9 mouse cellular contexts compared by ENCODE assay signal in genomic region chr5:24869796-24870289, GRCm38 (mm10). TPM values are rescaled to one million over a fixed set of nuclear protein-coding genes. Genes with fewer than 3 reads are reported as not detected.
DNase-seq lines count a peak whose midpoint lies in the region; ATAC-seq and TF ChIP-seq lines count a peak whose summit lies in the region.
"Had no signal": no experiment of that assay in that cellular context is flagged by ENCODE, and none has a peak within 500 bp of the region (broad histone marks: within the 10 kb centered on the region; RNA-seq: fewer than 3 reads in every experiment).

No protein-coding gene starts in this region.

- ATAC-seq in liver, embryonic 12.5 days: peak; percentile 93
- peak; percentile 47; the same call in 1 of the 2 replicates for ATAC-seq in stomach, embryonic 15.5 days (ENCODE audit: insufficient read depth, low FRiP score, low read depth)
- no peak for ATAC-seq in kidney, embryonic 16.5 days (ENCODE audit: low FRiP score, low TSS enrichment)

- DNase-seq in cerebellum, postnatal 10 days: peak; percentile 30 to 36
- no peak for DNase-seq in cerebellum, adult 11-12 months
- DNase-seq in right cerebral cortex, postnatal 10 days (ENCODE audit: low spot score in 2 of 2): peak; percentile 47 to 56
- no peak for DNase-seq in right cerebral cortex, postnatal 36 days (ENCODE audit: low spot score in 2 of 2)
- DNase-seq in left cerebral cortex, adult 2 months (ENCODE audit: extremely low spot score in 1 of 2, low spot score in 2 of 2): no peak

- TF ChIP-seq CTCF in left cerebral cortex, adult 2 months (IDR thresholded peaks at IDR 0.05): no peak

- H3K9ac ChIP-seq in liver, embryonic 12.5 days: peak overlapping the region; percentile 51
- H3K9ac ChIP-seq in stomach, embryonic 15.5 days: no peak overlapping the region
- no peak overlapping the region for H3K9ac ChIP-seq in kidney, embryonic 16.5 days (replicated peaks; ENCODE audit: low read length)

- peak overlapping the region; percentile 60 for H3K4me2 ChIP-seq in liver, embryonic 12.5 days
- no peak overlapping the region for H3K4me2 ChIP-seq in stomach, embryonic 15.5 days
- no peak overlapping the region for H3K4me2 ChIP-seq in kidney, embryonic 16.5 days (replicated peaks; ENCODE audit: low read depth, low read length)

- no peaks in the 10 kb centered on the region for H3K9me3 ChIP-seq in liver, embryonic 12.5 days (replicated peaks)
- no peaks in the 10 kb centered on the region for H3K9me3 ChIP-seq in stomach, embryonic 15.5 days
- no peaks in the 10 kb centered on the region; the same call in 1 of the 2 replicates for H3K9me3 ChIP-seq in kidney, embryonic 16.5 days (ENCODE audit: low read length)

- H3K27ac ChIP-seq in liver, embryonic 12.5 days: peak overlapping the region; percentile 70
- H3K27ac ChIP-seq in stomach, embryonic 15.5 days: no peak overlapping the region
- H3K27ac ChIP-seq in left cerebral cortex, adult 2 months: no peak overlapping the region
- no peak overlapping the region for H3K27ac ChIP-seq in kidney, embryonic 16.5 days (ENCODE audit: low read length)

- H3K36me3 ChIP-seq in liver, embryonic 12.5 days: peaks cover 6% of the 10 kb centered on the region; the same call in 1 of the 2 replicates
- peaks cover under 1% of the 10 kb centered on the region; the same call in 1 of the 2 replicates for H3K36me3 ChIP-seq in stomach, embryonic 15.5 days
- H3K36me3 ChIP-seq in kidney, embryonic 16.5 days (ENCODE audit: insufficient read depth, low read length): peaks cover 19% of the 10 kb centered on the region; the same call in 1 of the 2 replicates

- H3K27me3 ChIP-seq in liver, embryonic 12.5 days (replicated peaks): no peaks in the 10 kb centered on the region
- no peaks in the 10 kb centered on the region for H3K27me3 ChIP-seq in stomach, embryonic 15.5 days (replicated peaks)
- no peaks in the 10 kb centered on the region for H3K27me3 ChIP-seq in kidney, embryonic 16.5 days (ENCODE audit: insufficient read depth, low read length)

- H3K4me3 ChIP-seq in liver, embryonic 12.5 days: peak overlapping the region; percentile 24; the same call in 1 of the 2 replicates
- no peak overlapping the region for H3K4me3 ChIP-seq in stomach, embryonic 15.5 days (replicated peaks)
- no peak overlapping the region for H3K4me3 ChIP-seq in left cerebral cortex, adult 2 months
- H3K4me3 ChIP-seq in kidney, embryonic 16.5 days (ENCODE audit: low read length): no peak overlapping the region
- H3K4me3 ChIP-seq: myocyte had no signal

- WGBS in liver, embryonic 12.5 days (ENCODE audit: insufficient replicate concordance): 29% methylated on average over 11 of the region's 11 CpGs
- WGBS in stomach, embryonic 15.5 days: 65% methylated on average over 11 of the region's 11 CpGs
- WGBS in kidney, embryonic 16.5 days: 72% methylated on average over 11 of the region's 11 CpGs

- intact Hi-C loops in left cerebral cortex, adult 2 months (cut with DNase I): no loop called here

- H3K4me1 ChIP-seq in liver, embryonic 12.5 days: peaks cover 40% of the 10 kb centered on the region
- no peaks in the 10 kb centered on the region for H3K4me1 ChIP-seq in stomach, embryonic 15.5 days
- no peaks in the 10 kb centered on the region for H3K4me1 ChIP-seq in kidney, embryonic 16.5 days (ENCODE audit: insufficient read depth, low read length)

RNA-seq across cellular contexts. Expression of gene Rheb, which starts 27.4 kb away (rescaled TPM):
- 110 and 113 TPM in 2 replicates for polyA plus RNA-seq in liver, embryonic 12.5 days (2016; fragmentation: Nextera tagmentation; extraction: Ambion mirVana)
- polyA plus RNA-seq in stomach, embryonic 15.5 days (2015; fragmentation: Nextera tagmentation; extraction: Ambion mirVana): 240 and 242 TPM in 2 replicates
- 100 to 1,000 TPM; 124 to 134 TPM for total RNA-seq in left cerebral cortex, adult 2 months (2021)
- 208 and 209 TPM in 2 replicates for polyA plus RNA-seq in kidney, embryonic 16.5 days (2015; fragmentation: Nextera tagmentation; extraction: Ambion mirVana)

Comparison
In these comparisons a context has a peak if more than half of its experiments do, and no peak if none do; other contexts are left out.
1. DNase-seq: peak in cerebellum, postnatal 10 days (2 of 2) and right cerebral cortex, postnatal 10 days (2 of 2); none in cerebellum, adult 11-12 months (single experiment), right cerebral cortex, postnatal 36 days (0 of 2) and left cerebral cortex, adult 2 months (0 of 2).